Mouse (Mus musculus) hindbrain, embryonic 16.5 days (tissue): Measurements from ENCODE around the gene Hist1h1a. TPM values are rescaled to one million over a fixed set of nuclear protein-coding genes. Genes with fewer than 3 reads are reported as not detected.
"Not testable (repeated sequence)": the region's sequence is repeated elsewhere in the genome, so short reads cannot be mapped to it uniquely, and the experiment has no call there.

Source experiments
- ATAC-seq: fragments of 200-750 bp; cut with Nextera tagmentation; 2 replicates; pipeline ENCODE4 v1.8.0; 2017; ENCODE audit warnings: moderate TSS enrichment, moderate library complexity
- H3K27ac ChIP-seq: fragments of 300-500 bp; sonication (generic); 2 replicates; pipeline ENCODE4 v1.5.1; 2014; ENCODE audit warnings: low read depth, mild to moderate bottlenecking, control low read depth, low read length, moderate library complexity
- H3K27me3 ChIP-seq: fragments of 300-500 bp; sonication (generic); replicated peaks from 2 replicates; pipeline ENCODE4 v1.6.1; 2014; ENCODE audit warnings: low read length; ENCODE audit not compliant: control insufficient read depth, insufficient read depth
- H3K36me3 ChIP-seq: fragments of 300-500 bp; sonication (generic); 2 replicates; pipeline ENCODE4 v1.6.1; 2014; ENCODE audit warnings: mild to moderate bottlenecking, low read length, moderate library complexity, mixed read lengths; ENCODE audit not compliant: control insufficient read depth, insufficient read depth
- H3K4me1 ChIP-seq: fragments of 300-500 bp; sonication (generic); 2 replicates; pipeline ENCODE4 v1.6.1; 2014; ENCODE audit warnings: low read depth, low read length; ENCODE audit not compliant: control insufficient read depth, insufficient read depth
- H3K4me2 ChIP-seq: fragments of 300-500 bp; sonication (generic); 2 replicates; pipeline ENCODE4 v1.6.1; 2014; ENCODE audit warnings: mild to moderate bottlenecking, low read length, control low read depth, moderate library complexity
- H3K4me3 ChIP-seq: fragments of 300-500 bp; sonication (generic); 2 replicates; pipeline ENCODE4 v1.5.1; 2014; ENCODE audit warnings: mild to moderate bottlenecking, low read length, control low read depth, moderate library complexity
- H3K9ac ChIP-seq: fragments of 300-500 bp; sonication (generic); 2 replicates; pipeline ENCODE4 v1.6.1; 2014; ENCODE audit warnings: low read depth, mild to moderate bottlenecking, control low read depth, low read length, moderate library complexity
- H3K9me3 ChIP-seq: fragments of 300-500 bp; sonication (generic); 2 replicates; pipeline ENCODE4 v1.6.1; 2014; ENCODE audit warnings: mild to moderate bottlenecking, low read length, moderate library complexity; ENCODE audit not compliant: control insufficient read depth
- WGBS: fragments of 180-500 bp; shearing (Covaris S2); extraction: QIAGEN DNeasy Blood & Tissue Kit; methylation state at CpG from one replicate; pipeline ENCODE4 v1.1.7; 2014; 5-methylcytosine and 5-hydroxymethylcytosine counted together
- polyA plus RNA-seq: library from polyadenylated mRNA; unstranded; fragments of >200 nt; fragmentation: Nextera tagmentation; extraction: Ambion mirVana; gene quantifications from 2 replicates; pipeline ENCODE4 v1.2.1, GENCODE M21; 2015

Gene Hist1h1a
- polyA plus RNA-seq, 1 experiment from 2014 or later: 0.44 TPM

DNA sequence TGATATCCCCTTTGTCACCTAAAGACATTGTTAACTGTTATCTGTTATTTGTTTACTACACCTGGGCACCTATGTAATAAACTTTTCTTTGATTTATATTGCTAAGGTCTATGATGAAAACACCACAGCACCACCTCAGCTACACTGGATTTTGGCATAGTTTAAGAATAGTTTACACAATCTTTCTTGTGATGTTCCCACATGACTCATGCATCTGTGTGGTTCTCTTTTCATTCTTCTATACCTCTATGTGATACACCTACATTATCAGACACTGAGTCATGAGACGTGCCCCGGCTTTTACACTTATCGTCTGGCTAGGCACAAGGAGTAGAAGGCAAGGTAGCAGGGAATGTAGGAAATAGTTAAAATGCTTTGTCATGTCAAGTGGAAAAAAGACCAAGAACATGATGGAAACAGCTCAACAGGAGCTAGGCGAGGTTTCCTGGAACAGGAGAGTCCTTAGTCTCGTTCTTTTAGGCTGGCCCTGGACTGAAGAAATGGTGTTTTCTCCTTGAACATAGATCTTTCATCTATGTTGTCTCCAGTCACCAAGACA is 13.8 kb upstream of the Hist1h1a start:
- no peaks in the 10 kb centered on the region for H3K36me3 ChIP-seq
- H3K27me3 ChIP-seq: no peaks in the 10 kb centered on the region
- no peak for ATAC-seq
- WGBS: 90% methylated on average over 5 of the region's 5 CpGs
- H3K27ac ChIP-seq: no peak overlapping the region
- H3K4me3 ChIP-seq: no peak overlapping the region
- H3K4me2 ChIP-seq: no peak overlapping the region
- no peak overlapping the region for H3K9ac ChIP-seq
- no peaks in the 10 kb centered on the region for H3K9me3 ChIP-seq
- H3K4me1 ChIP-seq: peaks cover 11% of the 10 kb centered on the region

DNA sequence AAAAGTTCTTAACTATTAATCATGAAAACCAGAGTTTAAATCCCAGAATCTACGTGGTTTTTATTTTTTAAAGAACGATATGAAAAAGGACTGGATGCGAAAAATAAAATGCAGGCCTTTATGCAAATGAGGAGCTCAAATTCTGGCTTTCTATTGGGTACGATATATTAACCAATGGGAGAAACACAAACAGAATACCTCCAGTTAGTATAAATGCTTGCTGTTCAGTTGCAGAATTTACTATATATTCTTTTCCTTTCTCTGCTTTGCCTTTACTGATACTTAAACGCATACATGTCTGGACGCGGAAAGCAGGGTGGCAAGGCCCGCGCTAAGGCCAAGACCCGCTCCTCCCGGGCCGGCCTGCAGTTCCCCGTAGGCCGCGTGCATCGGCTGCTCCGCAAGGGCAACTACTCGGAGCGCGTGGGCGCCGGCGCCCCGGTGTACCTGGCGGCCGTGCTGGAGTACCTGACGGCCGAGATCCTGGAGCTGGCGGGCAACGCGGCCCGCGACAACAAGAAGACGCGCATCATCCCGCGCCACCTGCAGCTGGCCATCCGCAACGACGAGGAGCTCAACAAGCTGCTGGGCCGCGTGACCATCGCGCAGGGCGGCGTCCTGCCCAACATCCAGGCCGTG is 12.5 kb upstream of the Hist1h1a start, which contains the start of gene Hist1h2ab:
TSS of gene Hist1h2ab (plus strand) at position 288 of the 639 bp plus-strand sequence.
- peak within 1 kb of the TSS; percentile 93 for H3K27ac ChIP-seq
- H3K4me1 ChIP-seq, H3K27me3 ChIP-seq, H3K9me3 ChIP-seq, H3K36me3 ChIP-seq: not testable (repeated sequence)
- under 1% methylated on average over 25 of the region's 47 CpGs for WGBS
- peak within 1 kb of the TSS; percentile 79 for H3K4me2 ChIP-seq
- peak within 1 kb of the TSS; percentile 60; the same call in 1 of the 2 replicates for H3K9ac ChIP-seq
- H3K4me3 ChIP-seq: peak within 1 kb of the TSS; percentile 46
- ATAC-seq: peak; percentile 67

GRCm38 (mm10) chr13:23751478-23751956 is 11.9 kb upstream of the Hist1h1a start:
- no peak for ATAC-seq
- H3K27me3 ChIP-seq: no peaks in the 10 kb centered on the region
- H3K36me3 ChIP-seq: no peaks in the 10 kb centered on the region
- H3K27ac ChIP-seq: peak overlapping the region; percentile 93
- peaks cover 7% of the 10 kb centered on the region for H3K4me1 ChIP-seq
- H3K4me2 ChIP-seq: peak overlapping the region; percentile 79
- no peaks in the 10 kb centered on the region for H3K9me3 ChIP-seq
- peak overlapping the region; percentile 46 for H3K4me3 ChIP-seq
- peak overlapping the region; percentile 28; the same call in 1 of the 2 replicates for H3K9ac ChIP-seq
- under 1% methylated on average over 11 of the region's 11 CpGs for WGBS

GRCm38 (mm10) chr13:23752067-23752741 is 11.3 kb upstream of the Hist1h1a start, which contains the start of gene Hist1h3b:
Gene Hist1h3b (plus strand): TSS chr13:23752267.
- not testable (repeated sequence) for H3K4me1 ChIP-seq, H3K9me3 ChIP-seq, H3K27me3 ChIP-seq, H3K36me3 ChIP-seq
- ATAC-seq: peak; percentile 86
- Histone ChIP-seq H3K4me2 (peak within 1 kb of the TSS; percentile 79), H3K27ac (peak within 1 kb of the TSS; percentile 93), H3K9ac (peak within 1 kb of the TSS; percentile 60), H3K4me3 (peak within 1 kb of the TSS; percentile 46)
- WGBS: under 1% methylated on average over 16 of the region's 47 CpGs

- 3% methylated on average over 6 of the region's 6 CpGs for WGBS
- no peak overlapping the region for H3K27ac ChIP-seq
- H3K36me3 ChIP-seq: no peaks in the 10 kb centered on the region
- H3K4me2 ChIP-seq: peak overlapping the region; percentile 48
- H3K4me3 ChIP-seq: peak overlapping the region; percentile 23; the same call in 1 of the 2 replicates
- H3K9me3 ChIP-seq: no peaks in the 10 kb centered on the region
- H3K4me1 ChIP-seq: peaks cover 6% of the 10 kb centered on the region
- no peaks in the 10 kb centered on the region for H3K27me3 ChIP-seq
- peak overlapping the region; percentile 38 for H3K9ac ChIP-seq
- no peak for ATAC-seq
Observed at GRCm38 (mm10) chr13:23752742-23753172, 10.7 kb upstream of the Hist1h1a start.

DNA sequence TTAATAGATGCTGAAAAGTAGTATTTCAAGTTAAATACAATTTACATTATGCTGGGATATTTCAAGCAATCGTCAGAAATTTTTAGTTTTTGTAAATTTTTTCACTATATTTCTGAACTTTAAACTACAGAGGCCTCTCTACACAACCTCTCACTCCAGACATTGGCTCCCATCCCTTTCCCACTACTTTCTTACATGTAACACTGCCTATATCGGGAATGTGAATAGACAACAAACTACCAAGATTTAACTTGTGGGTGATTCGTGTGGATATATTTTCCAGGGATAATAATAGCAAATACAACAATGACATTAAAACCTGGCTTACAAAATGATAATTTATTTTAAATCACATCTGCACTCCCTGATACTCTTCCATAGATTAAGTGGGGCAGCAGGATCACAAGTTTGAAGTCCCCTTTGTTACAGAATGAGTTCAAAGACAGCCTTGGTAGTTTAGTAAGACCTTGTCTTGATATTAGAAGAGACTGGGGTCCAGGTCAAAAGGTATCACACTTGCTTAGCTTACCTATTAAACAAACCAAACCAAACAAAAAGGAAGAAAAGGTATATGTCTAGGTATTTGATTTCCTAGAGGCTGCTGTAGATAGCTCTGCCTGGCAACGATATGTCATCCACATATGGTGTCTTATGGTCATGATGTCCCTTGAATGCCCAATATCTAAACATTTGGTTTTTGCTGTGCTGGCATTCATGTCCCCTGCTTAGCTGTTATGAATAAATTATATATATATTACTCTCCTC is 10.0 kb upstream of the Hist1h1a start:
- ATAC-seq: no peak
- no peak overlapping the region for H3K4me3 ChIP-seq
- H3K36me3 ChIP-seq: no peaks in the 10 kb centered on the region
- H3K4me2 ChIP-seq: no peak overlapping the region; the same call in 1 of the 2 replicates
- H3K4me1 ChIP-seq: peaks cover 6% of the 10 kb centered on the region
- no peak overlapping the region for H3K9ac ChIP-seq
- H3K9me3 ChIP-seq: no peaks in the 10 kb centered on the region
- H3K27me3 ChIP-seq: no peaks in the 10 kb centered on the region
- 56% methylated on average over 4 of the region's 4 CpGs for WGBS
- no peak overlapping the region for H3K27ac ChIP-seq

DNA sequence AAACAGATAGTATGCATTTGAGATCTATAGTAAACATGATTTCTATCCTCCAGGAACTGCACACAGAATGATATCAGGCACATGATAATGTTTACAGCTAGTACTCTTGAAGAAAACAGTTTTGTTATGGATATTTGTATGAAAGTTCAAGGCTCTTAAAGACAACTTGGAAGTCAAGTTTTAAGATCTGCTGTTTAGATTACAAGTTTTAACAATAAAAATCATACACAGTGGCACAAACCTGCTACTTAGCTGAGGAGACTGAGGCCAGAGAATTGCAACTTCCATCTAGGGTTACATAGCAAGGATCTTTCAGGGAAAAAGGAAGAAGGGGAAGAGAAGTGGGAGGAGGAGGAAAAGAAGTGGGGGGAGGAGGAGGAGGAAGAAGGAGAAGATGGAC is 8.5 kb upstream of the Hist1h1a start:
- Histone ChIP-seq H3K27me3 (no peaks in the 10 kb centered on the region), H3K9ac (no peak overlapping the region), H3K4me1 (peaks cover 7% of the 10 kb centered on the region), H3K9me3 (no peaks in the 10 kb centered on the region), H3K4me2 (no peak overlapping the region), H3K36me3 (no peaks in the 10 kb centered on the region), H3K4me3 (no peak overlapping the region), H3K27ac (no peak overlapping the region)
- ATAC-seq: no peak

- no peaks in the 10 kb centered on the region for H3K27me3 ChIP-seq
- H3K4me3 ChIP-seq: peak within 1 kb of the TSS; percentile 42
- ATAC-seq: peak; percentile 83
- peak within 1 kb of the TSS; percentile 50 for H3K4me2 ChIP-seq
- peaks cover 11% of the 10 kb centered on the region for H3K4me1 ChIP-seq
- H3K9me3 ChIP-seq: no peaks in the 10 kb centered on the region
- 0% methylated on average over 12 of the region's 22 CpGs for WGBS
- H3K27ac ChIP-seq: peak within 1 kb of the TSS; percentile 80
- H3K36me3 ChIP-seq: no peaks in the 10 kb centered on the region
- peak within 1 kb of the TSS; percentile 4 for H3K9ac ChIP-seq
Observed at GRCm38 (mm10) chr13:23756790-23757189, 6.7 kb upstream of the Hist1h1a start, which contains the start of gene Hist1h4b. Gene Hist1h4b (plus strand): TSS chr13:23757013.
